Mouse (Mus musculus): Measurements from ENCODE around the gene Foxi1.

DNA sequence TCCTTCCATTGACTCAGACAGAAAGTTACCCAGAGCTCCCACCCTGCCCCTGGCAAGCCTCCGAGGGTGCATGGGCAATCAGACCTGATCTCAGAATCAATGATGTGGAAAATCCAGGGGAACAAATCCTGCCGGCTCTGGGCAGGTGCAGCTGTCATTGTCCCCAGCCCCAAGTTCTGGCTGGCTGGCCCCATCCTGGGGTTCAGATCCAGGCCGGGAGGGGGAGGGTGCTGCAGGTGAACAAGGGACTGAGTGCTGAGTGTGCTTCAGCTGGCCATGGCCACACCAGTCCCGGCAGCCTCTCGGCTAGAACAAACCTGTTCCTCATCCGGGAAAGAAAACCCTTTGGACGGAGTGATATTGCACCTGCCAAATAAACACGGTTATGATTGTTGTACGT, 49.0 kb downstream of the Foxi1 start:
- TF ChIP-seq ZC3H11A (IDR thresholded peaks at IDR 0.05; ENCODE audit: borderline replicate concordance, low read depth, low read length) (no peak), MAFK (IDR thresholded peaks at IDR 0.05; ENCODE audit: insufficient read depth, low read depth, low read length) (no peak)

Data from ES-E14 (cell line).